Mouse (Mus musculus): ENCODE measurements around the gene Sfxn2. TPM values are rescaled to one million over a fixed set of nuclear protein-coding genes. Genes with fewer than 3 reads are reported as not detected.

Gene Sfxn2
- polyA plus RNA-seq, 1 experiment = 0.38 TPM

- no peak for TF ChIP-seq GATA1 (IDR thresholded peaks at IDR 0.05; ENCODE audit: borderline replicate concordance, low read length)
- TF ChIP-seq FLI1 (IDR thresholded peaks at IDR 0.05; ENCODE audit: low read length) = no peak
- H3K4me3 ChIP-seq (replicated peaks) = no peak overlapping the region
- H3K27me3 ChIP-seq (replicated peaks) = no peaks in the 10 kb centered on the region
- H3K9me3 ChIP-seq = peaks cover 6% of the 10 kb centered on the region
- H3K4me1 ChIP-seq = peaks cover 71% of the 10 kb centered on the region
- peaks cover 89% of the 10 kb centered on the region for H3K36me3 ChIP-seq (replicated peaks; ENCODE audit: low read length)
Measured at GRCm38 (mm10) chr19:46623790-46624772, 50.9 kb downstream of the Sfxn2 start.

- Histone ChIP-seq H3K4me3 (replicated peaks) (no peak overlapping the region), H3K4me1 (peaks cover 71% of the 10 kb centered on the region), H3K27me3 (replicated peaks) (no peaks in the 10 kb centered on the region), H3K36me3 (replicated peaks; ENCODE audit: low read length) (peaks cover 86% of the 10 kb centered on the region), H3K9me3 (peaks cover 6% of the 10 kb centered on the region)
- TF ChIP-seq FLI1 (IDR thresholded peaks at IDR 0.05; ENCODE audit: low read length) = no peak
Measured at GRCm38 (mm10) chr19:46625015-46625414, 51.9 kb downstream of the Sfxn2 start.

GRCm38 (mm10) chr19:46625519-46625918, 52.4 kb downstream of the Sfxn2 start:
- peaks cover 67% of the 10 kb centered on the region for H3K4me1 ChIP-seq
- TF ChIP-seq GATA1 (IDR thresholded peaks at IDR 0.05; ENCODE audit: borderline replicate concordance, low read length) (no peak), FLI1 (IDR thresholded peaks at IDR 0.05; ENCODE audit: low read length) (no peak)
- peaks cover 6% of the 10 kb centered on the region for H3K9me3 ChIP-seq
- no peaks in the 10 kb centered on the region for H3K27me3 ChIP-seq (replicated peaks)
- peaks cover 86% of the 10 kb centered on the region for H3K36me3 ChIP-seq (replicated peaks; ENCODE audit: low read length)
- no peak overlapping the region for H3K4me3 ChIP-seq (replicated peaks)

- Histone ChIP-seq H3K27me3 (replicated peaks) (no peaks in the 10 kb centered on the region), H3K36me3 (replicated peaks; ENCODE audit: low read length) (peaks cover 83% of the 10 kb centered on the region), H3K4me1 (peaks cover 55% of the 10 kb centered on the region), H3K9me3 (peaks cover 6% of the 10 kb centered on the region), H3K4me3 (replicated peaks) (no peak overlapping the region)
- TF ChIP-seq FLI1 (IDR thresholded peaks at IDR 0.05; ENCODE audit: low read length) = no peak
- no peak for TF ChIP-seq GATA1 (IDR thresholded peaks at IDR 0.05; ENCODE audit: borderline replicate concordance, low read length)
Measured at GRCm38 (mm10) chr19:46628403-46628802, 55.2 kb downstream of the Sfxn2 start.

- peaks cover 80% of the 10 kb centered on the region for H3K36me3 ChIP-seq (replicated peaks; ENCODE audit: low read length)
- H3K9me3 ChIP-seq = peaks cover 6% of the 10 kb centered on the region
- TF ChIP-seq FLI1 (IDR thresholded peaks at IDR 0.05; ENCODE audit: low read length) = no peak
- TF ChIP-seq GATA1 (IDR thresholded peaks at IDR 0.05; ENCODE audit: borderline replicate concordance, low read length) = no peak
- peaks cover 53% of the 10 kb centered on the region for H3K4me1 ChIP-seq
- H3K4me3 ChIP-seq (replicated peaks) = no peak overlapping the region
- H3K27me3 ChIP-seq (replicated peaks) = no peaks in the 10 kb centered on the region
Measured at GRCm38 (mm10) chr19:46629807-46630206, 56.6 kb downstream of the Sfxn2 start.

- peaks cover 81% of the 10 kb centered on the region for H3K36me3 ChIP-seq (replicated peaks; ENCODE audit: low read length)
Measured at GRCm38 (mm10) chr19:46631637-46632036, 58.5 kb downstream of the Sfxn2 start.

GRCm38 (mm10) chr19:46635766-46636165, 62.6 kb downstream of the Sfxn2 start:
- TF ChIP-seq FLI1 (IDR thresholded peaks at IDR 0.05; ENCODE audit: low read length) (no peak), GATA1 (IDR thresholded peaks at IDR 0.05; ENCODE audit: borderline replicate concordance, low read length) (no peak)
- Histone ChIP-seq H3K27me3 (replicated peaks) (no peaks in the 10 kb centered on the region), H3K9me3 (no peaks in the 10 kb centered on the region), H3K4me3 (replicated peaks) (no peak overlapping the region), H3K4me1 (peaks cover 52% of the 10 kb centered on the region), H3K36me3 (replicated peaks; ENCODE audit: low read length) (peaks cover 86% of the 10 kb centered on the region)

More at GRCm38 (mm10) chr19:46631637-46632036, 58.5 kb downstream of the Sfxn2 start:
- Histone ChIP-seq H3K9me3 (peaks cover 6% of the 10 kb centered on the region), H3K4me1 (peaks cover 44% of the 10 kb centered on the region), H3K4me3 (replicated peaks) (no peak overlapping the region), H3K27me3 (replicated peaks) (no peaks in the 10 kb centered on the region)
- TF ChIP-seq FLI1 (IDR thresholded peaks at IDR 0.05; ENCODE audit: low read length) (no peak), GATA1 (IDR thresholded peaks at IDR 0.05; ENCODE audit: borderline replicate concordance, low read length) (no peak)

GRCm38 (mm10) chr19:46637598-46637997, 64.4 kb downstream of the Sfxn2 start:
- TF ChIP-seq GATA1 (IDR thresholded peaks at IDR 0.05; ENCODE audit: borderline replicate concordance, low read length) = no peak
- TF ChIP-seq FLI1 (IDR thresholded peaks at IDR 0.05; ENCODE audit: low read length) = no peak
- Histone ChIP-seq H3K36me3 (replicated peaks; ENCODE audit: low read length) (peaks cover 88% of the 10 kb centered on the region), H3K4me3 (replicated peaks) (no peak overlapping the region), H3K9me3 (no peaks in the 10 kb centered on the region), H3K4me1 (peaks cover 59% of the 10 kb centered on the region), H3K27me3 (replicated peaks) (no peaks in the 10 kb centered on the region)

- Histone ChIP-seq H3K4me3 (replicated peaks) (no peak overlapping the region), H3K4me1 (peaks cover 61% of the 10 kb centered on the region), H3K27me3 (replicated peaks) (no peaks in the 10 kb centered on the region), H3K9me3 (no peaks in the 10 kb centered on the region), H3K36me3 (replicated peaks; ENCODE audit: low read length) (peaks cover 95% of the 10 kb centered on the region)
- TF ChIP-seq GATA1 (IDR thresholded peaks at IDR 0.05; ENCODE audit: borderline replicate concordance, low read length) = no peak
- no peak for TF ChIP-seq FLI1 (IDR thresholded peaks at IDR 0.05; ENCODE audit: low read length)
Measured at GRCm38 (mm10) chr19:46639053-46639452, 65.9 kb downstream of the Sfxn2 start.

- TF ChIP-seq GATA1 (IDR thresholded peaks at IDR 0.05; ENCODE audit: borderline replicate concordance, low read length) (no peak), FLI1 (IDR thresholded peaks at IDR 0.05; ENCODE audit: low read length) (no peak)
- peaks cover 62% of the 10 kb centered on the region for H3K4me1 ChIP-seq
- H3K9me3 ChIP-seq = no peaks in the 10 kb centered on the region
- H3K36me3 ChIP-seq (replicated peaks; ENCODE audit: low read length) = peaks cover 95% of the 10 kb centered on the region
- H3K27me3 ChIP-seq (replicated peaks) = no peaks in the 10 kb centered on the region
- H3K4me3 ChIP-seq (replicated peaks) = no peak overlapping the region
Measured at GRCm38 (mm10) chr19:46639496-46639895, 66.3 kb downstream of the Sfxn2 start.

Measured in megakaryocyte, embryonic 14.5 days (primary cell).